Mouse (Mus musculus): Measurements from ENCODE around the gene Prkn. TPM values are rescaled to one million over a fixed set of nuclear protein-coding genes. Genes with fewer than 3 reads are reported as not detected.

Gene Prkn
- polyA plus RNA-seq, 1 experiment: 0.40 TPM

- DNase-seq (ENCODE audit: low read depth, low spot score): no peak
- WGBS: 34% methylated on average over 1 of the region's 1 CpGs
Measured at GRCm38 (mm10) chr17:11235273-11235672, 395.1 kb downstream of the Prkn start.

GRCm38 (mm10) chr17:11245040-11245439 lies 404.9 kb downstream of the Prkn start:
- 67% methylated on average over 9 of the region's 9 CpGs for WGBS
- DNase-seq (ENCODE audit: low read depth, low spot score): no peak

- DNase-seq (ENCODE audit: low read depth, low spot score): no peak
- 71% methylated on average over 6 of the region's 6 CpGs for WGBS
Measured at GRCm38 (mm10) chr17:11249216-11249615, 409.0 kb downstream of the Prkn start.

- 76% methylated on average over 8 of the region's 8 CpGs for WGBS
- DNase-seq (ENCODE audit: low read depth, low spot score): no peak
Measured at GRCm38 (mm10) chr17:11260663-11261062, 420.5 kb downstream of the Prkn start.

GRCm38 (mm10) chr17:11261679-11262078 lies 421.5 kb downstream of the Prkn start:
- 83% methylated on average over 5 of the region's 5 CpGs for WGBS

GRCm38 (mm10) chr17:11267951-11268350 lies 427.8 kb downstream of the Prkn start:
- 85% methylated on average over 4 of the region's 4 CpGs for WGBS
- DNase-seq (ENCODE audit: low read depth, low spot score): no peak

More at GRCm38 (mm10) chr17:11261679-11262078, 421.5 kb downstream of the Prkn start:
- DNase-seq (ENCODE audit: low read depth, low spot score): no peak

GRCm38 (mm10) chr17:11270179-11270578 lies 430.0 kb downstream of the Prkn start:
- WGBS: 80% methylated on average over 4 of the region's 4 CpGs
- no peak for DNase-seq (ENCODE audit: low read depth, low spot score)

GRCm38 (mm10) chr17:11271876-11272275 lies 431.7 kb downstream of the Prkn start:
- no peak for DNase-seq (ENCODE audit: low read depth, low spot score)

- no peak for DNase-seq (ENCODE audit: low read depth, low spot score)
- 59% methylated on average over 4 of the region's 4 CpGs for WGBS
Measured at GRCm38 (mm10) chr17:11284246-11284645, 444.1 kb downstream of the Prkn start.

- WGBS: 22% methylated on average over 3 of the region's 3 CpGs
- DNase-seq (ENCODE audit: low read depth, low spot score): no peak
Measured at GRCm38 (mm10) chr17:11290183-11290582, 450.0 kb downstream of the Prkn start.

- 65% methylated on average over 9 of the region's 9 CpGs for WGBS
- no peak for DNase-seq (ENCODE audit: low read depth, low spot score)
Measured at GRCm38 (mm10) chr17:11303116-11303515, 462.9 kb downstream of the Prkn start.

GRCm38 (mm10) chr17:11309843-11310242 lies 469.7 kb downstream of the Prkn start:
- no peak for DNase-seq (ENCODE audit: low read depth, low spot score)
- 33% methylated on average over 1 of the region's 1 CpGs for WGBS

GRCm38 (mm10) chr17:11314163-11314562 lies 474.0 kb downstream of the Prkn start:
- DNase-seq (ENCODE audit: low read depth, low spot score): no peak
- WGBS: 93% methylated on average over 2 of the region's 2 CpGs

- WGBS: 88% methylated on average over 4 of the region's 4 CpGs
- DNase-seq (ENCODE audit: low read depth, low spot score): no peak
Measured at GRCm38 (mm10) chr17:11315675-11316074, 475.5 kb downstream of the Prkn start.

- no peak for DNase-seq (ENCODE audit: low read depth, low spot score)
- WGBS: 83% methylated on average over 7 of the region's 7 CpGs
Measured at GRCm38 (mm10) chr17:11318946-11319345, 478.8 kb downstream of the Prkn start.

GRCm38 (mm10) chr17:11319666-11320360 lies 479.6 kb downstream of the Prkn start:
- DNase-seq (ENCODE audit: low read depth, low spot score): no peak
- 69% methylated on average over 7 of the region's 7 CpGs for WGBS

- WGBS: 74% methylated on average over 8 of the region's 8 CpGs
- DNase-seq (ENCODE audit: low read depth, low spot score): no peak
Measured at GRCm38 (mm10) chr17:11332081-11332480, 491.9 kb downstream of the Prkn start.

- WGBS: 68% methylated on average over 3 of the region's 3 CpGs
- no peak for DNase-seq (ENCODE audit: low read depth, low spot score)
Measured at GRCm38 (mm10) chr17:11333741-11334140, 493.6 kb downstream of the Prkn start.

GRCm38 (mm10) chr17:11336156-11336555 lies 496.0 kb downstream of the Prkn start:
- no peak for DNase-seq (ENCODE audit: low read depth, low spot score)
- 38% methylated on average over 1 of the region's 1 CpGs for WGBS

GRCm38 (mm10) chr17:11340368-11340767 lies 500.2 kb downstream of the Prkn start:
- no peak for DNase-seq (ENCODE audit: low read depth, low spot score)
- WGBS: 71% methylated on average over 4 of the region's 4 CpGs

- no peak for DNase-seq (ENCODE audit: low read depth, low spot score)
- WGBS: 86% methylated on average over 1 of the region's 1 CpGs
Measured at GRCm38 (mm10) chr17:11346310-11346709, 506.1 kb downstream of the Prkn start.

Measured in large intestine, adult 2 months (tissue).